Mouse (Mus musculus) lung, embryonic 15.5 days (tissue): Measurements from ENCODE around the gene Tcte1. TPM values are rescaled to one million over a fixed set of nuclear protein-coding genes. Genes with fewer than 3 reads are reported as not detected.

Experiments
- ATAC-seq: fragments of 200-750 bp; cut with Nextera tagmentation; 2 replicates; pipeline ENCODE4 v1.8.0; 2017; ENCODE audit warnings: moderate number of reproducible peaks, borderline replicate concordance; ENCODE audit not compliant: low FRiP score, low TSS enrichment; ENCODE audit errors: extremely low read depth
- H3K27ac ChIP-seq: fragments of 300-500 bp; sonication (generic); 2 replicates; pipeline ENCODE4 v1.5.1; 2015; ENCODE audit warnings: moderate library complexity, mild to moderate bottlenecking, inconsistent platforms
- H3K27me3 ChIP-seq: fragments of 300-500 bp; sonication (generic); 2 replicates; pipeline ENCODE4 v1.6.1; 2015; ENCODE audit warnings: inconsistent platforms
- H3K36me3 ChIP-seq: fragments of 300-500 bp; sonication (generic); 2 replicates; pipeline ENCODE4 v1.6.1; 2015; ENCODE audit warnings: inconsistent platforms
- H3K4me1 ChIP-seq: fragments of 300-500 bp; sonication (generic); 2 replicates; pipeline ENCODE4 v1.6.1; 2015; ENCODE audit warnings: inconsistent platforms
- H3K4me2 ChIP-seq: fragments of 300-500 bp; sonication (generic); 2 replicates; pipeline ENCODE4 v1.6.1; 2015; ENCODE audit warnings: inconsistent platforms, mild to moderate bottlenecking, moderate library complexity
- H3K4me3 ChIP-seq: fragments of 300-500 bp; sonication (generic); 2 replicates; pipeline ENCODE4 v1.5.1; 2015; ENCODE audit warnings: mild to moderate bottlenecking, inconsistent platforms
- H3K9ac ChIP-seq: fragments of 300-500 bp; sonication (generic); 2 replicates; pipeline ENCODE4 v1.6.1; 2015; ENCODE audit warnings: inconsistent platforms
- H3K9me3 ChIP-seq: fragments of 300-500 bp; sonication (generic); 2 replicates; pipeline ENCODE4 v1.6.1; 2016; ENCODE audit warnings: inconsistent platforms
- WGBS: fragments of 180-500 bp; shearing (Covaris S2); methylation state at CpG from one replicate; pipeline ENCODE4 v1.1.7; 2015; 5-methylcytosine and 5-hydroxymethylcytosine counted together
- polyA plus RNA-seq: library from polyadenylated mRNA; unstranded; fragments of >200 nt; fragmentation: Nextera tagmentation; extraction: Ambion mirVana; gene quantifications from 2 replicates; pipeline ENCODE4 v1.2.1, GENCODE M21; 2015

The Tcte1 gene
- polyA plus RNA-seq, 1 experiment from 2014 or later, result 0.82 TPM

GRCm38 (mm10) chr17:45591701-45592605 lies 68.7 kb downstream of the Tcte1 start:
- H3K9me3 ChIP-seq, result no peaks in the 10 kb centered on the region
- H3K4me2 ChIP-seq, result peak overlapping the region; percentile 99
- no peak for ATAC-seq
- peaks cover 63% of the 10 kb centered on the region for H3K4me1 ChIP-seq
- 44% methylated on average over 16 of the region's 16 CpGs for WGBS
- no peaks in the 10 kb centered on the region; the same call in 1 of the 2 replicates for H3K27me3 ChIP-seq
- H3K4me3 ChIP-seq, result no peak overlapping the region
- H3K9ac ChIP-seq, result no peak overlapping the region
- H3K27ac ChIP-seq, result peak overlapping the region; percentile 67
- H3K36me3 ChIP-seq, result peaks cover 14% of the 10 kb centered on the region; the same call in 1 of the 2 replicates

Other genes starting within 250 kb of the Tcte1 start
- gene Cdc5l, start 89.7 kb upstream of the Tcte1 start, polyA plus RNA-seq, result 59.2 and 61.1 TPM in 2 replicates
- gene Spats1, start 48.0 kb upstream of the Tcte1 start, polyA plus RNA-seq, result 0.48 and 0.52 TPM in 2 replicates
- gene Aars2, start 16.6 kb upstream of the Tcte1 start, polyA plus RNA-seq, result 20.6 and 21.0 TPM in 2 replicates
- 1.7 and 2.0 TPM in 2 replicates for gene Tmem151b, start 26.2 kb downstream of the Tcte1 start, polyA plus RNA-seq
- 3.0 and 5.0 TPM in 2 replicates for gene Nfkbie, start 32.3 kb downstream of the Tcte1 start, polyA plus RNA-seq
- 137 and 141 TPM in 2 replicates for gene Slc35b2, start 40.4 kb downstream of the Tcte1 start, polyA plus RNA-seq
- 1,572 and 1,619 TPM in 2 replicates for gene Hsp90ab1, start 49.8 kb downstream of the Tcte1 start, polyA plus RNA-seq
- 92.1 and 103 TPM in 2 replicates for gene Slc29a1, start 76.2 kb downstream of the Tcte1 start, polyA plus RNA-seq
- gene Mymx, start 78.7 kb downstream of the Tcte1 start, polyA plus RNA-seq, result 0.36 and 0.41 TPM in 2 replicates
- 0.31 and 0.41 TPM in 2 replicates for gene Capn11, start 135.9 kb downstream of the Tcte1 start, polyA plus RNA-seq
- 169 and 180 TPM in 2 replicates for gene Mrpl14, start 162.9 kb downstream of the Tcte1 start, polyA plus RNA-seq
- 41.3 and 48.0 TPM in 2 replicates for gene Tmem63b, start 163.5 kb downstream of the Tcte1 start, polyA plus RNA-seq
- not detected in 2 replicates for gene 1600014C23Rik, start 210.4 kb downstream of the Tcte1 start, polyA plus RNA-seq